Mouse (Mus musculus): Measurements from ENCODE around the gene Wdr4.

GRCm38 (mm10) chr17:31486616-31487198 lies 33.1 kb downstream of the Wdr4 start:
- TF ChIP-seq CTCF (conservative IDR thresholded peaks at IDR 0.05; ENCODE audit: insufficient read depth, insufficient read length, low read depth, low read length), result no peak
- TF ChIP-seq POLR2A (IDR thresholded peaks at IDR 0.05; ENCODE audit: low read depth, low read length), result no peak

All from kidney, adult 2 months (tissue).